Mouse (Mus musculus) liver, embryonic 14.5 days (tissue): ENCODE data around the gene Slc35d3. TPM values are rescaled to one million over a fixed set of nuclear protein-coding genes. Genes with fewer than 3 reads are reported as not detected.

Source experiments
- ATAC-seq: fragments of 200-750 bp; cut with Nextera tagmentation; 2 replicates; pipeline ENCODE4 v1.8.0; 2017; ENCODE audit warnings: moderate number of reproducible peaks, mild to moderate bottlenecking, moderate library complexity; ENCODE audit not compliant: insufficient read depth
- DNase-seq, 3 experiments: peaks; one replicate each; pipeline ENCODE4 v3.0.0-alpha.2; 2012 to 2013; ENCODE audit warnings: low read depth in 3 of 3, low spot score in 3 of 3
- H3K27ac ChIP-seq: fragments of 300-500 bp; sonication (generic); 2 replicates; pipeline ENCODE4 v1.5.1; 2014; ENCODE audit warnings: moderate library complexity, mild to moderate bottlenecking, control low read depth, inconsistent platforms
- H3K27me3 ChIP-seq: fragments of 300-500 bp; sonication (generic); 2 replicates; pipeline ENCODE4 v1.6.1; 2014; ENCODE audit warnings: mild to moderate bottlenecking, low read length, moderate library complexity; ENCODE audit not compliant: control insufficient read depth, insufficient read depth
- H3K36me3 ChIP-seq: fragments of 300-500 bp; sonication (generic); replicated peaks from 2 replicates; pipeline ENCODE4 v1.6.1; 2014; ENCODE audit warnings: low read depth; ENCODE audit not compliant: control insufficient read depth, insufficient read depth
- H3K4me1 ChIP-seq, 2 experiments: fragments of 200-500 bp in 1 of 2; fragments of 300-500 bp in 1 of 2; sonication (generic) in 1 of 2; replicated peaks; 2 replicates each; pipeline ENCODE4 v1.6.1; 2012 to 2014; ENCODE audit warnings: antibody characterized with exemption in 1 of 2, inconsistent platforms in 1 of 2, low read length in 1 of 2; ENCODE audit not compliant: control insufficient read depth in 2 of 2, insufficient read depth in 2 of 2
- H3K4me2 ChIP-seq: fragments of 300-500 bp; sonication (generic); 2 replicates; pipeline ENCODE4 v1.6.1; 2014; ENCODE audit warnings: low read depth, mild to moderate bottlenecking, control low read depth, moderate library complexity
- H3K4me3 ChIP-seq, 2 experiments: fragments of 200-500 bp in 1 of 2; fragments of 300-500 bp in 1 of 2; sonication (generic) in 1 of 2; 2 replicates each; pipeline ENCODE4 v1.5.1; 2012 to 2014; ENCODE audit warnings: low read depth in 2 of 2, low read length in 2 of 2, mild to moderate bottlenecking in 2 of 2, control low read depth in 1 of 2, inconsistent platforms in 1 of 2, moderate library complexity in 1 of 2; ENCODE audit not compliant: insufficient read depth in 1 of 2
- H3K9ac ChIP-seq: fragments of 300-500 bp; sonication (generic); replicated peaks from 2 replicates; pipeline ENCODE4 v1.6.1; 2014; ENCODE audit warnings: mild to moderate bottlenecking, control low read depth, moderate library complexity
- H3K9me3 ChIP-seq: fragments of 300-500 bp; sonication (generic); 2 replicates; pipeline ENCODE4 v1.6.1; 2016; ENCODE audit warnings: low read length, mixed read lengths; ENCODE audit not compliant: control insufficient read depth
- CTCF ChIP-seq: IDR thresholded peaks from 2 replicates; pipeline ENCODE4 v1.5.1; 2016; ENCODE audit warnings: antibody characterized with exemption, low read depth, control low read depth
- EP300 ChIP-seq: IDR thresholded peaks from 2 replicates; pipeline ENCODE4 v1.6.1; 2016; ENCODE audit warnings: antibody characterized with exemption, low read depth
- WGBS: fragments of 180-500 bp; shearing (Covaris S2); extraction: QIAGEN DNeasy Blood & Tissue Kit; methylation state at CpG from one replicate; pipeline ENCODE4 v1.1.7; 2014; ENCODE audit not compliant: insufficient replicate concordance; 5-methylcytosine and 5-hydroxymethylcytosine counted together
- polyA plus RNA-seq, 2 experiments: library from polyadenylated mRNA; depleted of rRNA in 1 of 2; stranded (reverse) in 1 of 2; unstranded in 1 of 2; fragments of >200 nt; fragmentation: Nextera tagmentation in 1 of 2; extraction: Ambion mirVana in 1 of 2; gene quantifications; 2 replicates each; pipeline versions ENCODE4 v1.2.1 to v1.2.3; 2012 to 2014

Gene Slc35d3
- polyA plus RNA-seq, 2 experiments = 1.8 to 2.2 TPM

DNA sequence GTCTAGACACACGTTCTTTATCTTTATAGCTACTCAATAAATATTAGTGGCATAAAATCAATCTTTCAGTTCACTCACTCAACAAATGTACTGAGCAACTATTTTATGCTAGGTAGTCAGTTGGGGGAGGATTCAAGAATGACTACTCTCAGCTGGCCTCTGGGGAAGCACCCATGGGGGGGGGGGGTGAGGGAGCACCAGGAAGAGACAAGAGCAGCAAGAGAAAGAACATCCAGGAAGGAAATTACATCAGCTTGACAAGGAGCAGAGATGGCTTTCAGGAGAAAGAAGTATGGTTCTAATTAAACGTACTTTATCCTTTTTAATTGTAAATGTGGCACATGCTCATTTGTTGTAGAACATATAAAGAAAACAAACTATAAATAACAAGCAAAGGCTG is 2.4 kb upstream of the Slc35d3 start:
- H3K4me1 ChIP-seq = peaks cover 0 to 5% of the 10 kb centered on the region in 2 experiments; a peak in 2 of 4 replicates
- WGBS = 34% methylated on average over 2 of the region's 2 CpGs
- no peak overlapping the region for H3K4me3 ChIP-seq
- H3K36me3 ChIP-seq = no peaks in the 10 kb centered on the region
- ATAC-seq (no peak), DNase-seq (no peak)
- TF ChIP-seq EP300 (no peak), CTCF (no peak)
- no peaks in the 10 kb centered on the region for H3K9me3 ChIP-seq
- peaks cover 47% of the 10 kb centered on the region for H3K27me3 ChIP-seq
- H3K27ac ChIP-seq = no peak overlapping the region
- no peak overlapping the region for H3K4me2 ChIP-seq
- H3K9ac ChIP-seq = no peak overlapping the region

DNA sequence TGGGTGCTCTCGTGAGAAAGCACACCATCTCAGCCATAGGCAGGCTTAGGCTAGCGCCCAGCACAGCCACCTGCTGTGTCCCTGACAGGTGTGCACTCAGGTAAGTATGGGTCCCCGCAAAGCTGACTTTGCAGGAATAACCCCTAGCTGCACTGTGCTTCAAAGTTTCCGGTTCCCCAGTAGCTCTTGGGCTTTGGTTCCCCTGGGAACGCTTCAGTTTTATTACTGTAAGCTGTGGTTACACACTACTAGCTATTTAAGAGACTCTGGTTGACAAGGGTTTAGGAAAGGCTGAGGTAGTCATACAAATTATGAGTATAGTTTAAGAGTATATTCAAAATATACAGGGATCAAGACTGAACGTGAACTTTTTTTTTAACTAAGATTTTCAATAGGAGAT is 1.5 kb upstream of the Slc35d3 start:
- H3K27me3 ChIP-seq = peaks cover 51% of the 10 kb centered on the region
- ATAC-seq = no peak
- no peak for TF ChIP-seq EP300
- no peak for TF ChIP-seq CTCF

DNA sequence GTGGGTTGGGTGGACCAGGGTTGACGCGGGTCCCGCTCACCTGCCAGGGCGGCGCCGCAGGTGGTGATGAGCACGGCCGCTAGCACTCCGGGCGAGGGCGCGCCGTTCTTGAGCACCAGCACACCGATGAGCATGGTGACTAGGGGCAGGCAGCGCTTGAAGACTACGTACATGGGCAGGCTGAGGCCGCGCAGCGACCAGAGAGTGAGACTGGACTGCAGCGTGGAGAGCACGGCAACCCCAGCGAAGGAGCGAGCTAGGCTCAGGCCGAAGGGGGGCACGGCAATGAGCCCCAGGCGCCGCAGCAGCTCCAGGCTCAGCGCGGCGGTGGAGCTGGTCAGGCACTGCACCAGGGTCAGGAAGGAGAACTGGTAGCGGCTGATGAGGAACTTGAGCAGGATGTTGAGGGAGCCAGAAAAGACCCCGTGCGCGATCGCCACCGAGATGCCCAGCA is 688 bp downstream of the Slc35d3 start:
- DNase-seq (no peak), ATAC-seq (no peak)
- H3K4me2 ChIP-seq = peak overlapping the region; percentile 64
- TF ChIP-seq CTCF (no peak), EP300 (no peak)
- H3K4me1 ChIP-seq = peaks cover 0 to 4% of the 10 kb centered on the region in 2 experiments; a peak in 1 of 4 replicates
- no peak overlapping the region for H3K27ac ChIP-seq
- no peaks in the 10 kb centered on the region for H3K36me3 ChIP-seq
- no peaks in the 10 kb centered on the region for H3K9me3 ChIP-seq
- under 1% methylated on average over 36 of the region's 36 CpGs for WGBS
- peak overlapping the region; percentile 41 to 49 for H3K4me3 ChIP-seq
- H3K27me3 ChIP-seq = peaks cover 51% of the 10 kb centered on the region
- no peak overlapping the region for H3K9ac ChIP-seq

More for the DNA sequence above, 1.5 kb upstream of the Slc35d3 start:
- Histone ChIP-seq H3K9ac (no peak overlapping the region), H3K9me3 (no peaks in the 10 kb centered on the region), H3K27ac (no peak overlapping the region), H3K36me3 (no peaks in the 10 kb centered on the region), H3K4me1 (peaks cover 0 to 5% of the 10 kb centered on the region in 2 experiments; a peak in 2 of 4 replicates), H3K4me3 (no peak overlapping the region), H3K4me2 (no peak overlapping the region)
- WGBS = 44% methylated on average over 6 of the region's 6 CpGs
- DNase-seq = no peak

DNA sequence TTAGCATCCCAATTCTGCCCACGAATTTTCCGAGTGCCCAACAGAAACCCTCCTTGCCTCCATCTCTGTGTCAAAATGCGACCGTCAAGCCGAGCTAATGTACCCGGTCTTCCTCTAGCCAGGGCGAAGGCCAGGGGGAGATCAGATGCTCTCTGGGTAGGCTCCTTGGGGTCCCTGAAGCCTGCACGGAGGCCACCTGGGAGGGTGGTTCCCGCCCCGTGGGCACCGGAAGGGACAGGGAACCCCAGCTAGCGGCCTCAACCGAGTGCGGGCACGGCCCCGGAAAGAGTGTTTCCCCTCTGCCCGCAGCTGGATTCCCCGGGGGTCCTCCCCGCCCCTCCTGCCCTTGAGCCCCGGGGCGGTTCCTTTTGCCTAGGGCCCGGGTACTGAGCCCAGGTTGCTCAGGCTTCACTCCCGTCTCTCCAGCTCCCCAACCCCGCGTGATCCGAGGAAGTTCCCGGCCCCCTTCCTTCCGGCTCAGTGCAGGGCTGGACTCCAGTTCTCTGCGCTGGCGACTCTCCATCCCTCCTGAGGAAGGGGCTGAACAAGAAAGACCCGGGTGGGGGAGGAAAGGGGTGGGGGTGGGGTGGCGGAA is 1.4 kb downstream of the Slc35d3 start:
- under 1% methylated on average over 32 of the region's 32 CpGs for WGBS
- Histone ChIP-seq H3K9me3 (no peaks in the 10 kb centered on the region), H3K4me2 (peak overlapping the region; percentile 64), H3K4me1 (no peaks in the 10 kb centered on the region), H3K9ac (no peak overlapping the region), H3K4me3 (peak overlapping the region; percentile 26 to 49), H3K27ac (no peak overlapping the region), H3K27me3 (peaks cover 51% of the 10 kb centered on the region), H3K36me3 (no peaks in the 10 kb centered on the region)
- no peak for DNase-seq
- TF ChIP-seq EP300 (no peak), CTCF (no peak)
- peak; percentile 61; the same call in 1 of the 2 replicates for ATAC-seq

DNA sequence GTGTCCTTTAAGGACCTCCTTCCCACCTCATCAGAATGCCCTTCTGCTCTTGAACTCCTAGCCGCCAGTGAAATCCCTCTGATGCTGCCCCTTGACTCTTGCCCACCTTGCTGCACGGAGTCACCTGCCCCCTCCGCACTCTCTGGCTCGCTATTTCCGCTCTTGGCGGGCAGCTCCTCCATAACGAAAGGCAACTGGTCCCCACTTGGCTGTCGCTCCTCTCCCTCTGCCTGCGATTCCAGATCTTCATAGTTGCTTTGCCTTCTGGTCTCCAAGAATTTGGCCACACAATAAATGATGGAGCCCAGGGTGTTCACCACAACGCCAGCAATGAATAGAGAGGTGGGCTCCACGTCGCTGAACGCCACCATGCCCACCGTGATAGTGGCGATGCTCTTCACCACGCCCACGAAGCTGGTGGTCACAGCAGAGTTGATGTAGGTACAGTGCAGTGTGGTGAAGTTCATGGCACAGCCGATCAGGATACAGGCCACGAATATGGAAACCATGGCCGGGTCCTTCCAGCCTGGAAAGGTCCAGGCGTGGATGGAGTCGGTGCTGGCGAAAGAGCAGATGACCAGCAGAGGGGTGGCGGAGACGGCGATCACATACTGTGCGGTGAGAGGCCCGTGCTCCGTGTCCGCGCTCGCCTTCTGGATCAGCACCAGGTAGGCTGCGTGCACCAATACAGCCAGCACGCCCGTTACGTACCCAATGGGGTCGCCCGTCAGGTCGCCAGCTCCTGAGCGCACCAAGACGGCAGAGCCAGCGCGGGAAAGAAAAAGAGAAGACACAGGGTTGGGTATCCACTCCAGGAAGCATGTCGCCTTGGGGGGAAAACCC is 2.1 kb downstream of the Slc35d3 start:
- WGBS = 3% methylated on average over 44 of the region's 44 CpGs
- Histone ChIP-seq H3K27ac (no peak overlapping the region), H3K4me1 (no peaks in the 10 kb centered on the region), H3K9me3 (no peaks in the 10 kb centered on the region), H3K36me3 (no peaks in the 10 kb centered on the region), H3K4me3 (peak overlapping the region; percentile 26 to 49), H3K4me2 (peak overlapping the region; percentile 64), H3K9ac (no peak overlapping the region), H3K27me3 (peaks cover 51% of the 10 kb centered on the region)
- TF ChIP-seq CTCF (no peak), EP300 (no peak)
- DNase-seq (no peak), ATAC-seq (no peak)
